Mouse (Mus musculus): ENCODE results near the gene Pou2f3. TPM values are rescaled to one million over a fixed set of nuclear protein-coding genes. Genes with fewer than 3 reads are reported as not detected.

Pou2f3 gene
- polyA plus RNA-seq, 1 experiment, result 1.7 TPM

DNA sequence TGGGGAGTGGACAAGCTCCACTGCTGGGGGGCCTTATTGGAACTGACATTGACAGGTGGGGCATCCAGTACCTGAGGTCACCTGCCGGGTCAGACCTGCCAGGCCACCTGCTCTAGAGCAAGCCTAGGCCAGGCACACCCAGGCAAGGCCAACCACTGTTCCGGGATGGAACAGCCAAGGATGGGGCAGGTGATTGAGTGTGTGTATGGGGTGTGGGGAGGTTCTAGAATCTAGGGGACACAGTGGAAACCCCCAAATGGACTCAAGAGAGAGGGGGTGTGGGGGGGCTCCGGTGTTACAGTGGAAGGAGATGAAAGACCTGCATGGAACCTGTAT is 21.2 kb downstream of the Pou2f3 start:
- 60% methylated on average over 3 of the region's 3 CpGs for WGBS
- Histone ChIP-seq H3K27me3 (ENCODE audit: control insufficient read depth, insufficient read depth, low read length) (no peaks in the 10 kb centered on the region), H3K4me3 (ENCODE audit: control insufficient read depth, insufficient read depth, low read length) (no peak overlapping the region), H3K27ac (ENCODE audit: control insufficient read depth, insufficient read depth, low read length) (no peak overlapping the region), H3K36me3 (ENCODE audit: control insufficient read depth, insufficient read depth, low read length) (no peaks in the 10 kb centered on the region), H3K4me1 (replicated peaks; ENCODE audit: control insufficient read depth, insufficient read depth, low read length) (0 out of 2 replicates have a peak, but pooled peaks cover 2% of the 10 kb centered on the region)
- no peak for DNase-seq
- TF ChIP-seq CTCF (IDR thresholded peaks at IDR 0.05; ENCODE audit: borderline replicate concordance, control insufficient read depth, extremely low read depth, insufficient read depth, low read length, poor library complexity), result no peak
- no peak for TF ChIP-seq POLR2A (IDR thresholded peaks at IDR 0.05; ENCODE audit: control insufficient read depth, extremely low read depth, insufficient read depth, low read length, poor library complexity)

DNA sequence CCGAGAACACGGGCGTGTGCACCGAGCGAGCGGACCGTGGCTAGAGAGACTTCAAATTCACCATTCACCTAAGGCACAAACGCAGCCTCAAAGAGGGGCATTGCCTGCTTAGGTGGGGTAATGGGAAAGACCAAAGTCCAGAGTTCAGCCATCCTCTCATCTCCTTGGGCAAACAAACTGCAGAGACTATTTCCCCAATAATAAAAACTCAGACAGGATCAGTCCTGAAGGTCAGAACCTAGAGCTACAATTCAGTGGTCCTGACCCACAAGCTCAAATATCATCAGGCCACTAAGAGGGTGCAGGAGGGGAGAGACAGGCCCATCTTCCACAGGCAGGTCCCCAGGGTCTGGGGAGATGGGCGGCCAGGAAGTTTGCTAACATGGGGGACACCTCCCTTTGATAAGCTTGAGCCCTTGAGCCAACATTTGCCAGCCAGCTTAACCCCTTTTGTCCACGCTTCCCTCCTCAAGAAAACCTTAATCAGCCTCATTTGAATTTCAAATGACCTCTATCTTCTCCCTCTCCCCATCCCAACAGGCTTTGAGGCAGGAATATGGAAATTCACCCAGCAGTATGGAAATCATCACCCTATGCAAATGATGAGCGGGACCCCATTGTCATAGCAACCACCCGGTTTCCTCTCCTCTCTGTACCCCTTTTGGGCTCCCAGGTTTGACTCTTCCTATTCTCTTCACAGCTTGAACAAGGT is 21.7 kb downstream of the Pou2f3 start:
- Histone ChIP-seq H3K4me3 (ENCODE audit: control insufficient read depth, insufficient read depth, low read length) (no peak overlapping the region), H3K36me3 (ENCODE audit: control insufficient read depth, insufficient read depth, low read length) (no peaks in the 10 kb centered on the region), H3K27me3 (ENCODE audit: control insufficient read depth, insufficient read depth, low read length) (no peaks in the 10 kb centered on the region), H3K27ac (ENCODE audit: control insufficient read depth, insufficient read depth, low read length) (no peak overlapping the region), H3K4me1 (replicated peaks; ENCODE audit: control insufficient read depth, insufficient read depth, low read length) (0 out of 2 replicates have a peak, but pooled peaks cover 2% of the 10 kb centered on the region)
- no peak for DNase-seq
- no peak for TF ChIP-seq CTCF (IDR thresholded peaks at IDR 0.05; ENCODE audit: borderline replicate concordance, control insufficient read depth, extremely low read depth, insufficient read depth, low read length, poor library complexity)
- no peak for TF ChIP-seq POLR2A (IDR thresholded peaks at IDR 0.05; ENCODE audit: control insufficient read depth, extremely low read depth, insufficient read depth, low read length, poor library complexity)
- WGBS, result 85% methylated on average over 12 of the region's 12 CpGs

DNA sequence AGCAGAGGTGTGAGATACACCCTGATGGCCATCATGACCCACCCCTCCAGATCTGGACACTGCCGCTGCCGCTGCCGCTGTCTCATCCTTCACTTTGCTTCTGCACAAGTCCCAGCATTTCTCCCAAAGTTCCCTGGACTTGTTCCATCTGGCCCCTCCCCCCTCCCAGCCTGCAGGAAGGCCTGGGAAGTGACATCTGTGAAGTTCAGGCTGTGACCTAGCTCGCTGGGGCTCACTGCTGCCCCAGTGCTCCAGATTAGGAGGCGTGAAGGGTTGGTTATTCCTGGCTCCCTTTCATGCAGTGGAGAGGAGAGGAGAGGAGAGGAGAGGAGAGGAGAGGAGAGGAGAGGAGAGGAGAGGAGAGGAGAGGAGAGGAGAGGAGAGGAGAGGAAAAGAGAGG is 30.6 kb downstream of the Pou2f3 start:
- no peaks in the 10 kb centered on the region for H3K4me1 ChIP-seq (replicated peaks; ENCODE audit: control insufficient read depth, insufficient read depth, low read length)
- no peak overlapping the region for H3K4me3 ChIP-seq (ENCODE audit: control insufficient read depth, insufficient read depth, low read length)
- H3K27ac ChIP-seq (ENCODE audit: control insufficient read depth, insufficient read depth, low read length), result no peak overlapping the region
- no peak for DNase-seq
- H3K27me3 ChIP-seq (ENCODE audit: control insufficient read depth, insufficient read depth, low read length), result no peaks in the 10 kb centered on the region
- H3K36me3 ChIP-seq (ENCODE audit: control insufficient read depth, insufficient read depth, low read length), result no peaks in the 10 kb centered on the region
- TF ChIP-seq CTCF (IDR thresholded peaks at IDR 0.05; ENCODE audit: borderline replicate concordance, control insufficient read depth, extremely low read depth, insufficient read depth, low read length, poor library complexity) (no peak), POLR2A (IDR thresholded peaks at IDR 0.05; ENCODE audit: control insufficient read depth, extremely low read depth, insufficient read depth, low read length, poor library complexity) (no peak)
- 92% methylated on average over 5 of the region's 5 CpGs for WGBS

DNA sequence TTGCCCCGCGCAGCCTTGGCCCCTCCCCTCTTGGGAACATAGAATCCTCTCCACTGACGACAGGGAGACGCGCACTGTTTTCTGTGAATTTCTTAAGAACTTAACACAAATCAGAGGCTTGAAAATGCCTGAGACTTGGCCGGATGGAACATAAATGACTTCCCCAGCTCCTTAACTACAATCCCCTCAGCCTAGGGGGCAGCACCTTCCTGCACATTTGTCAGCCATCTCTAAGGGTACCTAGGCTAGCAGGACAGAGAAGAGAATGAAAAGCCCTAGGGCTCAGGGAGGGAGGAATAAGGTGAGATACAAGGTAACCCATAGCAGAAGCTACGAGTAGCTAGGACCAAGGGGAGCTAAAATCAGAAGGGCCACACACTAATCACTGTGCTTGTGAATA is 32.0 kb downstream of the Pou2f3 start:
- Histone ChIP-seq H3K27ac (ENCODE audit: control insufficient read depth, insufficient read depth, low read length) (no peak overlapping the region), H3K27me3 (ENCODE audit: control insufficient read depth, insufficient read depth, low read length) (no peaks in the 10 kb centered on the region; the same call in 1 of the 2 replicates), H3K36me3 (ENCODE audit: control insufficient read depth, insufficient read depth, low read length) (no peaks in the 10 kb centered on the region), H3K4me1 (replicated peaks; ENCODE audit: control insufficient read depth, insufficient read depth, low read length) (no peaks in the 10 kb centered on the region), H3K4me3 (ENCODE audit: control insufficient read depth, insufficient read depth, low read length) (no peak overlapping the region)
- WGBS, result 60% methylated on average over 7 of the region's 7 CpGs
- TF ChIP-seq CTCF (IDR thresholded peaks at IDR 0.05; ENCODE audit: borderline replicate concordance, control insufficient read depth, extremely low read depth, insufficient read depth, low read length, poor library complexity) (no peak), POLR2A (IDR thresholded peaks at IDR 0.05; ENCODE audit: control insufficient read depth, extremely low read depth, insufficient read depth, low read length, poor library complexity) (no peak)
- DNase-seq, result no peak

DNA sequence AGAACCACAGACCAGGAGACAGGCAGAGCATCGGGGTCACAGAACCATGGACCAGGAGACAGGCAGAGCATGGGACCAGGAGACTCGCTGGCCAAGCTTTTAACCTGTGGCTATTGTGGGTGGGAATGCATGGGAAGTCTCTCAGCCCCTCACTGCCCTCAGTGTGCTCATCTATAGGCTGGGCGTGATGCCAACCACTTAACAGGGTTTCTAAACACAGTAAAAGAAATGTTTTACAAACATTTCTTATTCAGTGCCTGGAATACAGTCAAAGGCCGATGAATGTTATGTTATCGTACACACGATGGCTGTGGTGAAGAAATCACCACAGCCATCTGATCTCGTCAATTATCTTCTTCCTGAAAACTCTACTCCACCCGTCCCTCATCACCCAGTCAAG is 43.1 kb downstream of the Pou2f3 start:
- no peak overlapping the region for H3K27ac ChIP-seq (ENCODE audit: control insufficient read depth, insufficient read depth, low read length)
- H3K4me3 ChIP-seq (ENCODE audit: control insufficient read depth, insufficient read depth, low read length), result no peak overlapping the region
- WGBS, result 76% methylated on average over 8 of the region's 8 CpGs
- H3K4me1 ChIP-seq (replicated peaks; ENCODE audit: control insufficient read depth, insufficient read depth, low read length), result no peaks in the 10 kb centered on the region
- H3K27me3 ChIP-seq (ENCODE audit: control insufficient read depth, insufficient read depth, low read length), result no peaks in the 10 kb centered on the region
- TF ChIP-seq CTCF (IDR thresholded peaks at IDR 0.05; ENCODE audit: borderline replicate concordance, control insufficient read depth, extremely low read depth, insufficient read depth, low read length, poor library complexity), result no peak
- TF ChIP-seq POLR2A (IDR thresholded peaks at IDR 0.05; ENCODE audit: control insufficient read depth, extremely low read depth, insufficient read depth, low read length, poor library complexity), result no peak
- no peak for DNase-seq
- no peaks in the 10 kb centered on the region for H3K36me3 ChIP-seq (ENCODE audit: control insufficient read depth, insufficient read depth, low read length)

DNA sequence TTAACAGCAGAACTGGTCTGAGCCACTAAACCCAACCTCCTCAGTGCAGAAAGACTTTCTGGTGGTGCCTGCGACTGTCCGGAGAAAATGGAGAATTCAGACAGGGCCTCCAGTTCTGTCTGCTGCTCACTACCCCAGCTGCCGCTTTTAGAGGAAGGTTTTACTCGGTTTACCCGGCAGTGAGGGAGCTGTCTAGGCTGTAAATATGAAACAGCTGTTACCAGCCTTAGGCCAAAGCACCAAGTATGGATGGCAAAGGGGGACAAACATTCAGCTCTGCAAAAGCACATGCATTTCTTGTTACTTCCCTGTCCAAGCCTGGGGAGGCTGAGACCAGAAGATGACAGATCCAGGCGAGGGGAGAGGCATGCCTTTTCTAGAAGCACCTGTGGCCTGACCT is 43.8 kb downstream of the Pou2f3 start:
- no peaks in the 10 kb centered on the region for H3K36me3 ChIP-seq (ENCODE audit: control insufficient read depth, insufficient read depth, low read length)
- WGBS, result 85% methylated on average over 6 of the region's 6 CpGs
- H3K27ac ChIP-seq (ENCODE audit: control insufficient read depth, insufficient read depth, low read length), result no peak overlapping the region
- DNase-seq, result no peak
- TF ChIP-seq CTCF (IDR thresholded peaks at IDR 0.05; ENCODE audit: borderline replicate concordance, control insufficient read depth, extremely low read depth, insufficient read depth, low read length, poor library complexity) (no peak), POLR2A (IDR thresholded peaks at IDR 0.05; ENCODE audit: control insufficient read depth, extremely low read depth, insufficient read depth, low read length, poor library complexity) (no peak)
- no peaks in the 10 kb centered on the region for H3K27me3 ChIP-seq (ENCODE audit: control insufficient read depth, insufficient read depth, low read length)
- no peaks in the 10 kb centered on the region for H3K4me1 ChIP-seq (replicated peaks; ENCODE audit: control insufficient read depth, insufficient read depth, low read length)
- H3K4me3 ChIP-seq (ENCODE audit: control insufficient read depth, insufficient read depth, low read length), result no peak overlapping the region

DNA sequence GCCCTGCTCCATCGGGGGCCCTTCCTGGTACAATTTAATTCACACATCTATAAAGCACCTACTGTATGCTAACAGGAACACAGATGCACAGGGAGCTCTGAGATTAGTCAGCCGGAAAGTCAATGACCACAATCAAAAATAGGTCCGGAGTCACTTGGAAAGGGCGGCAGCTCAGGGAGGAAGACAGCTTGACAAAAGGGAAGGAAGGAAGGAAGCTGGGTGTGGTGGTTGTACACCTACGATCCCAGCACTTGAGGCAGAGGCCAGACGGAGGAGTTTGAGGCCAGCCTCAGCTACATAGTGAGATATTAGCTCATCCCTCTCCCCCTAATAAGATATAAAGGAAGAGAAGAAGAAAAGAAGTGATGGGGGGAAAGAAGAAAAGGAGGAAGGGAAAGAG is 54.2 kb downstream of the Pou2f3 start:
- no peaks in the 10 kb centered on the region for H3K27me3 ChIP-seq (ENCODE audit: control insufficient read depth, insufficient read depth, low read length)
- no peak for DNase-seq
- TF ChIP-seq POLR2A (IDR thresholded peaks at IDR 0.05; ENCODE audit: control insufficient read depth, extremely low read depth, insufficient read depth, low read length, poor library complexity), result no peak
- TF ChIP-seq CTCF (IDR thresholded peaks at IDR 0.05; ENCODE audit: borderline replicate concordance, control insufficient read depth, extremely low read depth, insufficient read depth, low read length, poor library complexity), result no peak
- no peak overlapping the region for H3K4me3 ChIP-seq (ENCODE audit: control insufficient read depth, insufficient read depth, low read length)
- 18% methylated on average over 6 of the region's 6 CpGs for WGBS
- no peaks in the 10 kb centered on the region for H3K4me1 ChIP-seq (replicated peaks; ENCODE audit: control insufficient read depth, insufficient read depth, low read length)
- H3K36me3 ChIP-seq (ENCODE audit: control insufficient read depth, insufficient read depth, low read length), result no peaks in the 10 kb centered on the region
- H3K27ac ChIP-seq (ENCODE audit: control insufficient read depth, insufficient read depth, low read length), result no peak overlapping the region

Measured in thymus, adult 2 months (tissue).